Mouse (Mus musculus) kidney, adult 2 months (tissue): ENCODE data around the gene Ankrd60. TPM values are rescaled to one million over a fixed set of nuclear protein-coding genes. Genes with fewer than 3 reads are reported as not detected.

Experiments used
- DNase-seq: peaks from one replicate; pipeline ENCODE4 v3.0.0; 2021
- H3K27ac ChIP-seq: fragments of 200-500 bp; 2 replicates; pipeline ENCODE4 v1.5.1; 2012; ENCODE audit warnings: low read depth, low read length, control low read depth, inconsistent platforms; ENCODE audit not compliant: insufficient read depth
- H3K27me3 ChIP-seq: fragments of 200-500 bp; replicated peaks from 2 replicates; pipeline ENCODE4 v1.6.1; 2012; ENCODE audit warnings: mild to moderate bottlenecking, moderate library complexity, low read length, inconsistent platforms; ENCODE audit not compliant: control insufficient read depth, insufficient read depth
- H3K36me3 ChIP-seq: fragments of 200-500 bp; 2 replicates; pipeline ENCODE4 v1.6.1; 2012; ENCODE audit warnings: mild to moderate bottlenecking, moderate library complexity, low read length, inconsistent platforms; ENCODE audit not compliant: control insufficient read depth, insufficient read depth
- H3K4me1 ChIP-seq: fragments of 200-500 bp; 2 replicates; pipeline ENCODE4 v1.6.1; 2011; ENCODE audit warnings: low read length; ENCODE audit not compliant: control insufficient read depth, insufficient read depth
- H3K4me3 ChIP-seq: fragments of 200-500 bp; 2 replicates; pipeline ENCODE4 v1.5.1; 2011; ENCODE audit warnings: mild to moderate bottlenecking, low read depth, low read length, control low read depth; ENCODE audit not compliant: insufficient read depth
- CTCF ChIP-seq: fragments of 200-500 bp; conservative IDR thresholded peaks from 2 replicates; pipeline ENCODE4 v1.5.1; 2011; ENCODE audit warnings: low read depth, mild to moderate bottlenecking, control low read depth, low read length, moderate library complexity, mixed read lengths; ENCODE audit not compliant: insufficient read depth, insufficient read length
- POLR2A ChIP-seq: fragments of 200-500 bp; IDR thresholded peaks from one replicate; pipeline ENCODE4 v1.6.1; 2011; ENCODE audit warnings: low read depth, low read length, control low read depth
- WGBS: fragments of 180-500 bp; shearing (Covaris S2); methylation state at CpG from one replicate; pipeline ENCODE4 v1.1.7; 2018; 5-methylcytosine and 5-hydroxymethylcytosine counted together
- polyA plus RNA-seq: library from polyadenylated mRNA; depleted of rRNA; stranded (reverse); fragments of >200 nt; gene quantifications from 2 replicates; pipeline ENCODE4 v1.2.3, GENCODE M21; 2012

Ankrd60 gene
- polyA plus RNA-seq, 1 experiment: 0.09 TPM

- H3K4me3 ChIP-seq: no peak overlapping the region
- H3K36me3 ChIP-seq: no peaks in the 10 kb centered on the region
- no peaks in the 10 kb centered on the region for H3K27me3 ChIP-seq
- WGBS: 74% methylated on average over 15 of the region's 15 CpGs
- H3K27ac ChIP-seq: no peak overlapping the region
- TF ChIP-seq POLR2A (no peak), CTCF (no peak)
- DNase-seq: no peak
- H3K4me1 ChIP-seq: no peaks in the 10 kb centered on the region
Observed at GRCm38 (mm10) chr2:173584361-173584760, 6.2 kb upstream of the Ankrd60 start.

GRCm38 (mm10) chr2:173583455-173583854, 5.3 kb upstream of the Ankrd60 start:
- 54% methylated on average over 5 of the region's 5 CpGs for WGBS
- H3K4me3 ChIP-seq: no peak overlapping the region
- H3K27ac ChIP-seq: no peak overlapping the region
- TF ChIP-seq POLR2A: no peak
- TF ChIP-seq CTCF: peak; percentile 59
- no peaks in the 10 kb centered on the region for H3K36me3 ChIP-seq
- no peaks in the 10 kb centered on the region for H3K27me3 ChIP-seq
- DNase-seq: peak; percentile 20
- H3K4me1 ChIP-seq: no peaks in the 10 kb centered on the region

- no peak for DNase-seq
- Histone ChIP-seq H3K36me3 (no peaks in the 10 kb centered on the region), H3K4me1 (no peaks in the 10 kb centered on the region), H3K4me3 (no peak overlapping the region), H3K27me3 (no peaks in the 10 kb centered on the region; the same call in 1 of the 2 replicates), H3K27ac (no peak overlapping the region)
- no peak for TF ChIP-seq POLR2A
- 96% methylated on average over 3 of the region's 3 CpGs for WGBS
Observed at GRCm38 (mm10) chr2:173582903-173583302, 4.7 kb upstream of the Ankrd60 start.

- H3K4me1 ChIP-seq: no peaks in the 10 kb centered on the region
- H3K4me3 ChIP-seq: no peak overlapping the region
- no peak for TF ChIP-seq POLR2A
- TF ChIP-seq CTCF: no peak
- H3K27me3 ChIP-seq: peaks cover 3% of the 10 kb centered on the region; the same call in 1 of the 2 replicates
- H3K27ac ChIP-seq: no peak overlapping the region
- no peak for DNase-seq
- H3K36me3 ChIP-seq: no peaks in the 10 kb centered on the region
Observed at GRCm38 (mm10) chr2:173581096-173581495, 2.9 kb upstream of the Ankrd60 start.

- H3K36me3 ChIP-seq: no peaks in the 10 kb centered on the region
- no peak overlapping the region for H3K27ac ChIP-seq
- DNase-seq: no peak
- peaks cover 3% of the 10 kb centered on the region; the same call in 1 of the 2 replicates for H3K27me3 ChIP-seq
- no peaks in the 10 kb centered on the region for H3K4me1 ChIP-seq
- H3K4me3 ChIP-seq: no peak overlapping the region
- TF ChIP-seq CTCF (no peak), POLR2A (no peak)
- WGBS: 25% methylated on average over 8 of the region's 8 CpGs
Observed at GRCm38 (mm10) chr2:173578595-173578994, 430 bp upstream of the Ankrd60 start.

- DNase-seq: peak; percentile 32
- no peaks in the 10 kb centered on the region for H3K27me3 ChIP-seq
- no peaks in the 10 kb centered on the region for H3K36me3 ChIP-seq
- no peak overlapping the region for H3K27ac ChIP-seq
- 49% methylated on average over 9 of the region's 9 CpGs for WGBS
- H3K4me1 ChIP-seq: no peaks in the 10 kb centered on the region
- H3K4me3 ChIP-seq: no peak overlapping the region
- no peak for TF ChIP-seq POLR2A
- TF ChIP-seq CTCF: no peak
Observed at GRCm38 (mm10) chr2:173564179-173564578, 14.0 kb downstream of the Ankrd60 start.

GRCm38 (mm10) chr2:173563336-173563735, 14.8 kb downstream of the Ankrd60 start:
- no peaks in the 10 kb centered on the region for H3K27me3 ChIP-seq
- H3K4me3 ChIP-seq: no peak overlapping the region
- TF ChIP-seq CTCF: no peak
- TF ChIP-seq POLR2A: no peak
- H3K36me3 ChIP-seq: no peaks in the 10 kb centered on the region
- no peak overlapping the region for H3K27ac ChIP-seq
- WGBS: 80% methylated on average over 7 of the region's 7 CpGs
- DNase-seq: no peak
- H3K4me1 ChIP-seq: no peaks in the 10 kb centered on the region
